Mouse (Mus musculus): ENCODE results near the gene Fxyd7.

DNA sequence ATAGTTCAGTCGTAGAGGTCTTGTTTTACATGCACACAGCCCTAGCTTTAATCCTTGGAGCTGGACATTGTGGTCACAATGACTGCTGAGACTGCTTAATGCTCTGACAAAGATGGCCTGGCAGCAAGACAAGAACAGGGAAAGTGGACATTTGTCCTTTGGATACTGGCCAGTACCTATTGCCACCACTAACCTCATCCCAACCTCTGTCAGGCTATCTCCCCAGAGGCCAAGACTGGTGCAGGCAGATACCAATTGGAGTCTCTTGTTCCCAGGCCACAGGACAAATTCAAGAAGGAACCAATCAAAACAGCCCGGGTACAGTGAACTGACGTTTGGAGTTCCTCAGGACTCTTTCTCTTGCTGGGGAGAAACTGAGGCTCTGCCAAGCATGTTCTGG, 36.9 kb upstream of the Fxyd7 start:
- no peak for TF ChIP-seq CTCF (IDR thresholded peaks at IDR 0.05; ENCODE audit: low read depth)
- no peak for TF ChIP-seq EP300 (IDR thresholded peaks at IDR 0.05; ENCODE audit: low read depth)

Data from heart, postnatal 0 days (tissue).